Mouse (Mus musculus): ENCODE measurements around the gene Thumpd3. TPM values are rescaled to one million over a fixed set of nuclear protein-coding genes. Genes with fewer than 3 reads are reported as not detected.

The Thumpd3 gene
- total RNA-seq, 2 experiments from 2014 or later: 11.5 to 16.0 TPM

- intact Hi-C loops (cut with DNase I): loop anchor here (10.0 kb wide), 1 partner anchor 230 kb away; the partner anchor contains the start of gene Brpf1
- no peak for DNase-seq
Measured at GRCm38 (mm10) chr6:113075261-113075660, 29.2 kb downstream of the Thumpd3 start.

DNA sequence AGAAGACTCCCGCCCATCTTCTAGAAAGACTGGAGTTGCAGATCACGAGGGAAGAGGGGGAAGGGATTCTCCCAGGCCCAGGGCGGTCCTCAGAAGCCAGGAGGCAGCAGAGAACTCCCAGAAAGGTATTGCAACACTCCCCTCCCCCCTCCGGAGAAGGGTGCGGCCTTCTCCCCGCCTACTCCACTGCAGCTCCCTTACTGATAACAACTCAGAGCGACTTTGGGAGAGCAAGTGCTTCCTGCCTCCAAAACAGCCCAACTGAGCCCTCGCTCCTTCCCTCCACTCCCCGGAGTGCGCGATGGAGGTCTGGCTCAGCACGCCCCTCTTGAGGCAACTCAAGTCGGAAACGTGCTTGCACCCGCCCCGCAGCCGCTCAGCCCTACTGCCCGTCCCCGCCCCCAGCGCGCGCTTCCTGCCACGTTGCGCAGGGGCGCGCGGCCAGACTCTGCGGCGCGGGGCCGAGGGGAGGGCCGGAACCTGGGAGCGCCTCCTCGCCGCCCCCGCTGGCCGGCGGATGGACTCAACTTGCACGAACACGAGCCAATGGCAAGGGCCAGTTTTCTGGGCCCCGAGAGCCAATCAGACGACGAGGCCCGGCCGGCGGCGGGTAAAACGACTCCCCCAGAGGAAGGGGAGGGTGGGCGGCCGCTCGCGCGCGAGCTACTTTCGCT lies 30.1 kb downstream of the Thumpd3 start:
- intact Hi-C loops (cut with DNase I): loop anchor here (10.0 kb wide), 1 partner anchor 229 kb away; the partner anchor contains the start of gene Brpf1
- DNase-seq: peak; percentile 94 to 97

DNA sequence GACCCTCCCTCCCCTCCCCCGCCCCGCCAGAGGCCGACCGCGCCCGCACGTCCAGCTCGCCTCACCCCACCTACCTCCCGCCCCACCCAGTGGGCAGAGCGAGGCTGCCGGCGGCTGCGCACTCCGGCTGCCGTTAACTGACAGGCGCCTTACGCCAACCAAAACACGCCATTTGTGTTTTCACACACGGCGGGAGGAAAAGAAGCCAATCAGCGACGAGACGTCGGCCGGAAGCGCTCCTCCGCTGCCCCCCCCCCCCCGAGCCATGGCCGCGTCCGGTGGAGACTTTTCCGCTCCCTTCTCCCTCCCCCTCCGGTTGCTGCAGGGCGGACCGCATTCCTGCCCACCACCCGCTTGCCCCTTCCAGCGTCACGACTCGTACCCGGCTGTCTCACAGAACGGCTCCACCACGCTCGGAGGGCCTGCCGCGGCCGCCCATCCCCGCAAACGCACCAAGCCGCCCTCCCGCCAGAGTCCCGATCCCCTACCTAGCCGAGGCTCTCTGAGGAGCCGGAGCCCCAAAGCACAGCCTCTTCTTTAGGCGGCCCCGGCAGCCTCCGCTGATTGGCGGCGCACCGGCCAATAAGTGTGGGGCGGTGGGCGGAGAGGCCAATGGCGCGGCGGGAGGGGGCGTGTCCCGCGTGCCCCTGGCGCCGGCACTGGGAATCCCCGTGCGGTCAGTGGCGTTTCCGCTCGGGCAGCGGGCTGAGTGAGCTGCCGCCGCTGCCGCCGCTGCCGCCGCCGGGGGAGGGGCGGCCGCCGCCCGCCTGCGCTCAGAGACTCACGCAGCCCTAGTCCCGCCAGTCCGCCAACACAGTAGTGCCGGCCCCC lies 30.9 kb downstream of the Thumpd3 start, which contains the start of gene Setd5:
Setd5 (plus strand) TSS at position 680 of the 831 bp plus-strand sequence.
- intact Hi-C loops (cut with DNase I): loop anchor here (10.0 kb wide), 1 partner anchor 228 kb away; the partner anchor contains the start of gene Brpf1
- peak; percentile 98 for DNase-seq

DNA sequence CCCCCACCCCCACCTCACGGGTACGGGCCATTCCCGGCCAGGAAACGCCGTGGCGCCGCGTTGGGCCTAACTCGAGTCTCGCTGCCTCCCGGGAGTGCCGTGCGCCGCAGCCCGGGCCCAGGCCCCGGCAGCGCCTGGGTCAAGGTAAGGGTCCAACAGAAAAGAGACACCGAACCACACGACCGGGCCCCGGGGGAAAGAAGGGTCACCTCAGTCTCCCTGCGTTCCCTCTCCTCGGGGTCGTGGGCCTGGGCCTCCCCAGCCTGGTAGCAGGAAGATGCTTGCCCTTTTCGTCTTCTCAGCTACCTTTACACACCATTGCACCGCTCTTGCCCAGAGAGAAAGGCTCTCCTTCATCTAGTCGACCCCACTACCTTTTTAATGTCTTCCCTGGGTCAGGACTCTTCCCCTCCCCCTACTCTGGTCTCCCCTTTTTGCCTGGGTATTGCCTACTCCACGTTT lies 31.6 kb downstream of the Thumpd3 start:
- DNase-seq: no peak
- intact Hi-C loops (cut with DNase I): loop anchor here (2.0 to 10.0 kb wide), 2 partner anchors 29 to 227 kb away; partner anchors contain the start of gene Brpf1

- intact Hi-C loops (cut with DNase I): loop anchor here (2.0 to 10.0 kb wide), 2 partner anchors 29 to 227 kb away; partner anchors contain the start of gene Brpf1
- DNase-seq: peak; percentile 4 to 38
Measured at GRCm38 (mm10) chr6:113078031-113078721, 32.2 kb downstream of the Thumpd3 start.

DNA sequence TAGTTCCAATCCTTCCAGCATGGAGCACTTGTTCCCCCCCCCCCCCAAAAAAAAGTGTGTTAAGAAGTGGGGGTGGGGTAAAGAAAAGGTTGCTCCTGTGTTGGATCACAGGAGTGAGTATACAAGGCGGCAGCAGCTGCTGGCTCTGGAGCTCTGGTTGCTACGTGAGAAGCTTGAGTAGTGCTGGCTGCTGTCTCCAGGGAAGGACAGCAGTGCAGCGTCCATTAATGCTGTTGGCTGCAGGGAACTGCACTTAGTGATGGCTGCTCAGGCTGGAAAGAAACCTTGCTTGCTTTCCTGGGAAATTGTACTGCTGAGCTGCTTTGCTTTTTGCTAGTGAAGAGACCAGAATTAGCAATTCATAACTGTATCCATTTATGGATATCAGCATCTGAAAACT lies 33.5 kb downstream of the Thumpd3 start:
- peak; percentile 21 to 26 for DNase-seq
- intact Hi-C loops (cut with DNase I): loop anchor here (2.0 to 10.0 kb wide), 2 partner anchors 31 to 225 kb away; partner anchors contain the start of gene Brpf1

DNA sequence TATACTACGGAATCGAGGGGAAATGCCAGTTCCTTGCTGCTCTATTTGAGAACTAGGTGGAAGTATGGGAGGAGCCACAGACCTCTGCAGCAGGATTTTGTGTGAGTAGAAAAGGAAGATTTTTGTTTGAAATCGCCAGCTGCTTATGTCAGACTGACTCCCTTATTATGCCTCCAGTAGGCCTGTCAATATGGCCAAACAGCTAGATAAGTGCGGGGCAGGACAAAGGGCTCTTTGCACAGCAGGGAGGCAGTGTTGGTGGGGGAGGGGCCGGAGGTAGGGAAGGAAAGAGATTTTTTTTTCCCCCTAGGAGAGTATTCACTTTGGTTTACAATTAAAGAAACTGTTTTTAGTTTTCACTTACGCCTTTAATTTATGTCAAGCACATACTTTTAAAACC lies 36.2 kb downstream of the Thumpd3 start:
- DNase-seq: no peak
- intact Hi-C loops (cut with DNase I): no loop called here

DNA sequence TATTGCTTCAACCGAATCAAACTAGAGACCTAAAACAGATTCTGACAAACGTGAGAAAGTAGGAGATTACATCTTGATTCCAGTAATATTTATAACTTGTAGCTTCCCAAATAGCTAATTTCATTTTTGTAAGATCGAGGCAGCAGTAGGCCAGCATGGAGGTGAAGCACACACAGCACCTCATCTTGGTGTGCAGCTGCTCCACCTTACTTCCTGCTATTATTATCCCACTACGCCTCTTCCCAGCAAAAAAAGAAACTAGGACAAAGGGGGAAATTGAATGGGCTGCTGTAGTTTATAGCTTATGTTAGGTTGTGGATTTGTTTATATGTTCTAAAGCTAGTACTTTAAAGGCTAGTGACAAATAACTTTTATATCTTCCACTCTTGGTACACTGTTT lies 38.6 kb downstream of the Thumpd3 start:
- DNase-seq: no peak
- intact Hi-C loops (cut with DNase I): no loop called here

GRCm38 (mm10) chr6:113093206-113093605 lies 47.2 kb downstream of the Thumpd3 start:
- no peak for DNase-seq
- intact Hi-C loops (cut with DNase I): no loop called here

- intact Hi-C loops (cut with DNase I): no loop called here
- no peak for DNase-seq
Measured at GRCm38 (mm10) chr6:113095547-113095946, 49.5 kb downstream of the Thumpd3 start.

DNA sequence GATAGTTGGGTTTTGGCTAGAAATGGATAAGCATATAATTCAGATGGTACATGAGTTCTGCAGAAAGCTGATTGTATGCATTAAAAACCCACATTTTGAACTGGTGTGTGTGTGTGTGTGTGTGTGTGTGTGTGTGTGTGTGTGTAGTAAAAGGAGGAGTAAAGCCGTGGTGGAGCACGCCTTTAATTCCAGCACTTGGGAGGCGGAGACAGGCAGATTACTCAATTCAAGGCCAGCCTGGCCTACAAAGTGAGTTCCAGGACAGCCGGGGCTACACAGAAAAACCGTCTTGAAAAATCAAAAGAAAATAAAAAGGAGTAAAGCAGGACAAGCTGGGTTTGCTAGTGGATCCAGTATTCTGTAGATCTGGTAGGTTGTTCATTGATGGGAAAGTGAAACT lies 51.6 kb downstream of the Thumpd3 start:
- intact Hi-C loops (cut with DNase I): no loop called here
- DNase-seq: no peak

DNA sequence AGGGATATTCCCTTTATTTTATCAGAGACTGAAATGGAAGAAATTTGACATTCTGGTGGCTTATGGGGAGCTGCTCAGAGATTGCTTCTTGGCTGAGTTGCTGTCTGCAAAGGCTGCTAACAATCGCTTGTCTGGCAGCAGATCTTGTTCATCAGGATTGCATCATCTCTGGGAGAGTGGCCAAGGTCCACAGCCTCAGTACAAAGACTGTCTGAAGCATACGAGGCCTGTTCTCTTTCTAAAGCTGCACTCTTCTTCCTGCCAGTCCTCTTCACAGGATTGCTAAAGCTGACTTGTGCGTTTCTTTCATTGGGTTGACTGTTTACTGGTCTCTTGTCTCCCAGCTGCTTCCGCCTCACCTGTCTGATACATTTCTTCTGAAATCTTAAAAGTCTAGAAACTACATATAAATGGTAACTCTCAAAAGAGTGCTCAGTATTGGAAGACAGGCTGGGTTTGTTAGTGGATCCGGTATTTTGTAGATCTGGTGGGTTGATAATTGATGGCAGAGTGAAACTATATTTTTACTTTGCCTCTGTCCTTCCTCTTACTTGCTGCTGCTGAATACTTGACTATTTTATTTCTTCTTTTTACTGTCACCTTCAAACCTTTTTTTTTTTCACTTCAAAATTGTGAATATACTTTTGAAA lies 53.7 kb downstream of the Thumpd3 start:
- intact Hi-C loops (cut with DNase I): loop anchor here (5.0 kb wide), 1 partner anchor 62 kb away; no protein-coding TSS in a partner anchor

GRCm38 (mm10) chr6:113102541-113102940 lies 56.5 kb downstream of the Thumpd3 start:
- intact Hi-C loops (cut with DNase I): loop anchor here (5.0 kb wide), 1 partner anchor 65 kb away; no protein-coding TSS in a partner anchor
- DNase-seq: no peak

More for the DNA sequence above, 53.7 kb downstream of the Thumpd3 start:
- DNase-seq: peak; percentile 77 to 83

DNA sequence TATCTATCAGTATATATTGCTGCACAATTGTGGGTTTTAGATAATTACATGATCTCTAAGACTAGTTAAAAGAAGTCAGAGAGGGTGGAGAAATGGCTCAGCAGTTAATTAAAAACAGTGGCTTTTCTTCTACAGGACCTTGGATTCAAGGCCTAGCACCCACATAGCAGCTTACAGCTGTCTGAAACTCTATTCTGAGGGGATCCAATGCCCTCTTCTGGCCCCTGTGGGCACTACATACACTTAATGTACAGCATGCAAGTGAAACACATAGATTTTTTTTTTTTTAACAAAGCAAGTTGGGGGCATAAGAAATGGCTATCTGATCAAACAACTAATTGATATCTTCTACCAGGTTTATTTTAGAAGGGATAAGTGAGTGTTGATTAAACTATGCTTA lies 57.7 kb downstream of the Thumpd3 start:
- DNase-seq: no peak
- intact Hi-C loops (cut with DNase I): loop anchor here (5.0 kb wide), 1 partner anchor 66 kb away; no protein-coding TSS in a partner anchor

GRCm38 (mm10) chr6:113109378-113109777 lies 63.4 kb downstream of the Thumpd3 start:
- DNase-seq: no peak
- intact Hi-C loops (cut with DNase I): loop anchor here (5.0 kb wide), 1 partner anchor 37 kb away; no protein-coding TSS in a partner anchor

DNA sequence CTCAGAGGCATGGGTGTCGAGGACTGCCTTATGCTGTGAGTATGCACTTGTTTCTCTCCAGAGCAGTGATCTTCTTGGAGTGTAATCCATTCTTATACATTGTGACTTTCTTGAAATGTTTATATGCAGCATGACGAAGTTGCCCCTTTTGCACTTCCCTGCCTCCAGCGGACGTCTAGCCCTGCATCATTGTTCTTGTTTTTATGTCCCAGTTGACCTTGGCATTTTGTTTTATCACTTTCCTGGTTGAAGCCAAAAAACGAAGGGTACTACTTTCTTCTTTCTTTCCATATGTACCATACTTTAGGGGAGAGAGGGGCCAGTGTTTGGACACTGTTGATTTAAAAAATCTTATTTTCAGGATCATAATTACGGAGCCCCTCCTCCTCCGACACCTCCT lies 63.9 kb downstream of the Thumpd3 start:
- DNase-seq: no peak
- intact Hi-C loops (cut with DNase I): loop anchor here (5.0 kb wide), 1 partner anchor 38 kb away; no protein-coding TSS in a partner anchor

All from gastrocnemius, postnatal 36 days (tissue).